Mouse (Mus musculus) midbrain, embryonic 15.5 days (tissue): Measurements from ENCODE around the gene Tnfaip1. TPM values are rescaled to one million over a fixed set of nuclear protein-coding genes. Genes with fewer than 3 reads are reported as not detected.
"Not testable (repeated sequence)": the region's sequence is repeated elsewhere in the genome, so short reads cannot be mapped to it uniquely, and the experiment has no call there.

Source experiments
- ATAC-seq: fragments of 200-750 bp; cut with Nextera tagmentation; replicated peaks from 2 replicates; pipeline ENCODE4 v1.8.0; 2017; ENCODE audit warnings: moderate TSS enrichment
- H3K27ac ChIP-seq: fragments of 300-500 bp; sonication (generic); 2 replicates; pipeline ENCODE4 v1.5.1; 2015; ENCODE audit warnings: mild to moderate bottlenecking, inconsistent platforms
- H3K27me3 ChIP-seq: fragments of 300-500 bp; sonication (generic); replicated peaks from 2 replicates; pipeline ENCODE4 v1.6.1; 2015; ENCODE audit warnings: inconsistent platforms
- H3K36me3 ChIP-seq: fragments of 300-500 bp; sonication (generic); replicated peaks from 2 replicates; pipeline ENCODE4 v1.6.1; 2015; ENCODE audit warnings: inconsistent platforms
- H3K4me1 ChIP-seq: fragments of 300-500 bp; sonication (generic); 2 replicates; pipeline ENCODE4 v1.6.1; 2015; ENCODE audit warnings: inconsistent platforms
- H3K4me2 ChIP-seq: fragments of 300-500 bp; sonication (generic); 2 replicates; pipeline ENCODE4 v1.6.1; 2015; ENCODE audit warnings: inconsistent platforms, mild to moderate bottlenecking, moderate library complexity
- H3K4me3 ChIP-seq: fragments of 300-500 bp; sonication (generic); 2 replicates; pipeline ENCODE4 v1.5.1; 2015; ENCODE audit warnings: mild to moderate bottlenecking, inconsistent platforms
- H3K9ac ChIP-seq: fragments of 300-500 bp; sonication (generic); 2 replicates; pipeline ENCODE4 v1.6.1; 2015; ENCODE audit warnings: mild to moderate bottlenecking, inconsistent platforms
- H3K9me3 ChIP-seq: fragments of 300-500 bp; sonication (generic); 2 replicates; pipeline ENCODE4 v1.6.1; 2016; ENCODE audit warnings: inconsistent platforms
- WGBS: fragments of 180-500 bp; shearing (Covaris S2); methylation state at CpG from one replicate; pipeline ENCODE4 v1.1.7; 2015; ENCODE audit warnings: mixed read lengths; 5-methylcytosine and 5-hydroxymethylcytosine counted together
- polyA plus RNA-seq: library from polyadenylated mRNA; unstranded; fragments of >200 nt; fragmentation: Nextera tagmentation; extraction: Ambion mirVana; gene quantifications from 2 replicates; pipeline ENCODE4 v1.2.1, GENCODE M21; 2015

Tnfaip1 gene
- 64.2 and 70.0 TPM in 2 replicates for polyA plus RNA-seq

DNA sequence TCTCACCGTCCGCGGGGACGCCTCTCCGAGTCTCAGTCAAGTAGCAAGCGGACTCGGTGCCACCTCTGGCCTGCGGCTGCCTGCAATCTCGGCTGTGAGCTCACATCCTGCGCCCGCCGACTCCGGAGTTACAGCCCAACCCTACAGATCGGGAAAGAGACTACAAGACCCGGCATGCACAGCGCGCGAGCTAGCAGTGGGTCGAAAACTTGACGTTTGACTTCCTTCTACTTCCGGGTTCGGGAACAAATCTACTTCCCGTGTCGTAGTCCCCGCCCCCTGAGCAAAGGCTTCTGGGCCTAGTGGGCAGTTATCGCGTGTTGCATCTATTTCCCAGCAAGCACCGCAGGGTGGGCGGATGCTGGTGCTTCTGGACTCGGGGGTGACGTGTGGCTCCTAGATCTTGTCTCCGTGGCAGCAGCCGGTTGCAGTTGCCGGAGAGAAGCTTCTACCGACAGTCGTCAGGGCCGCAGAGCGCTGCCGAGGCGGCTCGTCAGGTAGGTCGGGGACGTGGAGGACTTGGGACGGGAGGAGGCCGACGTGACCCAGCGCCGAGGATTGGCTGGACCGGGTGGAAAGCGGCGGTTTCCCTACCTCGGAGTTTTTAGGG lies at the start of gene Tnfaip1, which contains the start of gene Ift20:
Gene Tnfaip1 (minus strand): TSS at position 253 of the 610 bp plus-strand sequence.
Gene Ift20 (plus strand): TSS at position 282 of the 610 bp plus-strand sequence.
- no peaks in the 10 kb centered on the region for H3K9me3 ChIP-seq
- peak within 1 kb of the TSS; percentile 94 for H3K4me3 ChIP-seq
- H3K4me2 ChIP-seq: peak within 1 kb of the TSS; percentile 88
- no peaks in the 10 kb centered on the region for H3K27me3 ChIP-seq
- peaks cover 22% of the 10 kb centered on the region for H3K36me3 ChIP-seq
- H3K9ac ChIP-seq: peak within 1 kb of the TSS; percentile 89
- ATAC-seq: peak; percentile 98
- peaks cover 37% of the 10 kb centered on the region for H3K4me1 ChIP-seq
- peak within 1 kb of the TSS; percentile 92 for H3K27ac ChIP-seq
- WGBS: under 1% methylated on average over 52 of the region's 52 CpGs

DNA sequence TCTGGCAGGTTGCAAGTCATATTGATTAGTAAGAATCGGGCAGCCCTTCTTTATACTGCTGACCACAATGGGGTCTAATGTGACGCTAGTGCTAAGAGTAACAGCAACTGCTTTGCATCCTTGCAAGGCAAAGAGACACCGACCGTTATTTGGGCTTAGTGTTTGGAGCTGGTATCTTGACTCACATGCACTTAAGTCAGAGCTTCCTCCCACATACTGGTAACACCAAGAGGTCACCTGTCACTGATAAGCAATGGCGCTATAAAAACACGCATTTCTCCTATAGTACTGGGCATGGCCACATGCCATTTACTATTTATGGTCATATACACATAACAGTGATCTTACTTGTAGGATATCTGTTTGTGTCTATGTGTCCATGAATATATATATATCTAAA lies 46.7 kb upstream of the Tnfaip1 start:
- WGBS: 96% methylated on average over 6 of the region's 6 CpGs
- Histone ChIP-seq H3K4me3 (no peak overlapping the region), H3K27me3 (no peaks in the 10 kb centered on the region), H3K4me1 (no peaks in the 10 kb centered on the region), H3K4me2 (no peak overlapping the region), H3K27ac (no peak overlapping the region), H3K9me3 (no peaks in the 10 kb centered on the region), H3K9ac (no peak overlapping the region), H3K36me3 (peaks cover 29% of the 10 kb centered on the region)
- no peak for ATAC-seq

DNA sequence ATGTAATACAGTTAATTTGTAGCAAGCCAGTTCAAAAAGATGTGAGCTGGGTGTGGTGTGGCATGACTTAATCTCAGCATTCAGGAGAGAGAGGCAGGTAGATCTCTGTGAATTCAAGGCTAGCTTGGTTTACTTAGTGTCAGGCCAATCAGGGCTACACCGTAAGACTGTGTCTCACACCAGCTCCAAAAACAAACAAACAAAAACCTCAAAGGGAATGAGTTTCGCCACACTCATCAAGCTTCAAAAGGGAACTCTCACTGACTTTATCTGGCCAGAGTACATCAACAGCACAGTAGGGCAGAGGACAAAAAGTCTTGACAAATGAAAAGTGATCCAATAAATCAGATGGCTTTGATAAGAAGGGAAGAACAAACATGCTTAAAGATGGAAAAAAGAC lies 38.8 kb upstream of the Tnfaip1 start:
- Histone ChIP-seq H3K27me3 (no peaks in the 10 kb centered on the region), H3K4me1 (no peaks in the 10 kb centered on the region), H3K36me3 (peaks cover 18% of the 10 kb centered on the region; the same call in 1 of the 2 replicates), H3K9ac (no peak overlapping the region), H3K27ac (no peak overlapping the region), H3K9me3 (no peaks in the 10 kb centered on the region), H3K4me3 (no peak overlapping the region), H3K4me2 (no peak overlapping the region)
- no peak for ATAC-seq
- 88% methylated on average over 2 of the region's 2 CpGs for WGBS

GRCm38 (mm10) chr11:78574536-78574935 lies 38.4 kb upstream of the Tnfaip1 start:
- no peak overlapping the region for H3K4me2 ChIP-seq
- no peaks in the 10 kb centered on the region for H3K4me1 ChIP-seq
- no peaks in the 10 kb centered on the region for H3K27me3 ChIP-seq
- no peak overlapping the region for H3K27ac ChIP-seq
- no peak overlapping the region for H3K9ac ChIP-seq
- no peaks in the 10 kb centered on the region for H3K9me3 ChIP-seq
- no peak overlapping the region for H3K4me3 ChIP-seq
- 94% methylated on average over 3 of the region's 3 CpGs for WGBS
- no peak for ATAC-seq
- peaks cover 18% of the 10 kb centered on the region; the same call in 1 of the 2 replicates for H3K36me3 ChIP-seq

- not testable (repeated sequence) for H3K9me3 ChIP-seq, H3K9ac ChIP-seq, ATAC-seq, H3K27ac ChIP-seq, H3K4me3 ChIP-seq, H3K27me3 ChIP-seq, H3K4me2 ChIP-seq, H3K4me1 ChIP-seq
- H3K36me3 ChIP-seq: peaks cover 18% of the 10 kb centered on the region; the same call in 1 of the 2 replicates
- WGBS: 87% methylated on average over 4 of the region's 4 CpGs
These were observed 37.9 kb upstream of the Tnfaip1 start for GRCm38 (mm10) chr11:78574031-78574430.

GRCm38 (mm10) chr11:78571854-78572253 lies 35.7 kb upstream of the Tnfaip1 start:
- Histone ChIP-seq H3K9ac (no peak overlapping the region), H3K4me2 (no peak overlapping the region), H3K36me3 (peaks cover 13% of the 10 kb centered on the region; the same call in 1 of the 2 replicates), H3K4me1 (no peaks in the 10 kb centered on the region), H3K27ac (no peak overlapping the region), H3K9me3 (no peaks in the 10 kb centered on the region), H3K4me3 (no peak overlapping the region), H3K27me3 (no peaks in the 10 kb centered on the region)
- ATAC-seq: no peak
- 91% methylated on average over 6 of the region's 6 CpGs for WGBS

DNA sequence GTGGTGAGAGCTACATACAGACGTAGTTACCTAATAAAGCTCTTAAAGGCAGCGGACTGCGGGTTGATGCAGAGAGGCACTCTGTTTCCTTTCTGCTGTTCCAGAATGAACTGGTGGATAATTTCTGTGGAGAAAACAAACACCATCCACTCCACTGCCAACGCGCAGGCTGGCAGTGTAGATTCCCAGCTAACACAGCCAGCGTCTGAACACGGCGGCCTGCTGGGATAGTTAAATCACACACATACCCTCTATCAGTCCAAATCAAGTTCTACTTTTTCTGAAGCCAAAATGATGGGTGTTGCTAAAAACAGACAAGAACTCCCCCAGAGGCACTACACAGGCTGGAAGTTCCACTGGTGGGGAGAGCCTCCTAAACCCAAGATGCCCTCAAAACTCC lies 35.3 kb upstream of the Tnfaip1 start:
- Histone ChIP-seq H3K4me3 (no peak overlapping the region), H3K4me2 (no peak overlapping the region), H3K36me3 (peaks cover 10% of the 10 kb centered on the region; the same call in 1 of the 2 replicates), H3K27ac (no peak overlapping the region), H3K27me3 (no peaks in the 10 kb centered on the region), H3K4me1 (no peaks in the 10 kb centered on the region), H3K9ac (no peak overlapping the region), H3K9me3 (no peaks in the 10 kb centered on the region)
- WGBS: 94% methylated on average over 8 of the region's 8 CpGs
- ATAC-seq: no peak

GRCm38 (mm10) chr11:78569806-78570205 lies 33.7 kb upstream of the Tnfaip1 start:
- Histone ChIP-seq H3K4me2 (no peak overlapping the region), H3K4me3 (no peak overlapping the region), H3K27me3 (no peaks in the 10 kb centered on the region), H3K4me1 (no peaks in the 10 kb centered on the region), H3K9me3 (no peaks in the 10 kb centered on the region), H3K9ac (no peak overlapping the region), H3K36me3 (peaks cover 9% of the 10 kb centered on the region; the same call in 1 of the 2 replicates), H3K27ac (no peak overlapping the region)
- 78% methylated on average over 3 of the region's 3 CpGs for WGBS
- ATAC-seq: no peak

- 88% methylated on average over 10 of the region's 10 CpGs for WGBS
- H3K9ac ChIP-seq: no peak overlapping the region
- no peak overlapping the region for H3K4me3 ChIP-seq
- no peaks in the 10 kb centered on the region for H3K27me3 ChIP-seq
- H3K4me2 ChIP-seq: no peak overlapping the region
- H3K36me3 ChIP-seq: peaks cover 6% of the 10 kb centered on the region; the same call in 1 of the 2 replicates
- H3K27ac ChIP-seq: no peak overlapping the region
- H3K9me3 ChIP-seq: no peaks in the 10 kb centered on the region
- ATAC-seq: no peak
- no peaks in the 10 kb centered on the region for H3K4me1 ChIP-seq
These were observed 32.7 kb upstream of the Tnfaip1 start for GRCm38 (mm10) chr11:78568827-78569226.

GRCm38 (mm10) chr11:78567614-78568013 lies 31.5 kb upstream of the Tnfaip1 start:
- Histone ChIP-seq H3K27me3 (no peaks in the 10 kb centered on the region), H3K9ac (no peak overlapping the region), H3K4me2 (no peak overlapping the region), H3K27ac (no peak overlapping the region), H3K36me3 (peaks cover 6% of the 10 kb centered on the region; the same call in 1 of the 2 replicates), H3K9me3 (no peaks in the 10 kb centered on the region), H3K4me3 (no peak overlapping the region), H3K4me1 (no peaks in the 10 kb centered on the region)
- no peak for ATAC-seq
- WGBS: 88% methylated on average over 6 of the region's 6 CpGs

DNA sequence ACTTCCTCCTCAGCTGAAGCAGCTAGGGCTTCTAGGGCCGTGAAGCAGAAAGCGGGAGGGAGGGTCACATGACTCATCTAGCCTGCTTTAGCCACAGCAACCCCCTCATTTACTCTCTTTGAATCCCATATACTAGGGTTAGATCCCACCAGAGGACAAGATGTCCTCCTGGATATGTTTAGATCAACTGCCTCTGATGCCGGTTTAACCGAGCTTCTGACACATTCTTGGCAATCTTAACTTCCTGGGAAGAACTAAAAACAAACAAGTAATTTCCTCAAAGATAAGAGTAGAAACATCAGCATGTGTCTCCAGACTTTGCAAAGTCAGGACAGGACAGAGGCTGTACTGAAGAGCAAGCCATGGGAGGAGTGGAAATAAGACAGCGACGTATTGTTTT lies 30.6 kb upstream of the Tnfaip1 start:
- Histone ChIP-seq H3K27me3 (no peaks in the 10 kb centered on the region), H3K27ac (no peak overlapping the region), H3K36me3 (peaks cover 4% of the 10 kb centered on the region; the same call in 1 of the 2 replicates), H3K4me2 (no peak overlapping the region), H3K9me3 (no peaks in the 10 kb centered on the region), H3K4me3 (no peak overlapping the region), H3K4me1 (no peaks in the 10 kb centered on the region), H3K9ac (no peak overlapping the region)
- no peak for ATAC-seq
- 84% methylated on average over 6 of the region's 6 CpGs for WGBS

GRCm38 (mm10) chr11:78560447-78560846 lies 24.3 kb upstream of the Tnfaip1 start:
- H3K36me3 ChIP-seq: no peaks in the 10 kb centered on the region
- no peaks in the 10 kb centered on the region for H3K9me3 ChIP-seq
- H3K4me3 ChIP-seq: no peak overlapping the region
- H3K27me3 ChIP-seq: no peaks in the 10 kb centered on the region
- no peak overlapping the region for H3K27ac ChIP-seq
- no peaks in the 10 kb centered on the region for H3K4me1 ChIP-seq
- H3K9ac ChIP-seq: no peak overlapping the region
- ATAC-seq: peak; percentile 76
- no peak overlapping the region for H3K4me2 ChIP-seq
- WGBS: 19% methylated on average over 4 of the region's 4 CpGs

- no peak for ATAC-seq
- Histone ChIP-seq H3K27ac (no peak overlapping the region), H3K9me3 (no peaks in the 10 kb centered on the region), H3K9ac (no peak overlapping the region), H3K36me3 (no peaks in the 10 kb centered on the region), H3K4me2 (no peak overlapping the region), H3K4me3 (no peak overlapping the region), H3K27me3 (no peaks in the 10 kb centered on the region), H3K4me1 (no peaks in the 10 kb centered on the region)
- WGBS: 56% methylated on average over 8 of the region's 8 CpGs
These were observed 21.1 kb upstream of the Tnfaip1 start for GRCm38 (mm10) chr11:78557241-78557640.
